ENCODE assay signal across 13 mouse cellular contexts in the genomic region with DNA sequence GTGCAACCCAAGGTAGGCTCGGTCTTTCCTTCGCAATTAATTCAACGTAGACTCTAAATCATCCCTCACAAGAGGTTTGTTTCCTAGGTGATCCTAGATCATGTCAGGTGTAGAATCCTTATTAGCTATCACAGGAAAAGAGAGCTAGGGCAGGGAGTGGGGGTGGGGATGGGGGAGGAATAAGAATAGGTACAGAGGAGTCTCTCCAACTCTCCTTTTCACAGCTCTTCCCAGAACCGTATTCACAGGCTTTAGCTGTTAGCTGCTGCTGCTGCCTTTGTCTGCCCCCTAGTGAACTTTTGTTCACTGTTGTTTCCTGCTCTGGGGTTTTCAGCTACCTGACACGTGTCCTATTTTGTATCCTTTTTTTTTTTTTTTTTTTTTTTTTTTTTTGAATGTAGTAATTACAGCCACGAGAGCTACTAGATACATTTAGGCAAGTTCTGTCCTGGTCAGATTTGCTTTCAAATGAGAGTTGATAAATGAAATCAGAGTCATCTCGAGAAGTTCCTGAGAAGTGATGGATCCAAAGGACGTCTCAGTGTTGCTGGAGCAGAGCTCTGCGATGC.
A peak's percentile ranks its signal among the peaks of the same experiment; 100 is the strongest.
DNase-seq lines count a peak whose midpoint lies in the region; ATAC-seq and TF ChIP-seq lines count a peak whose summit lies in the region.
"Had no signal": no experiment of that assay in that cellular context is flagged by ENCODE, and none has a peak within 500 bp of the region (broad histone marks: within the 10 kb centered on the region; RNA-seq: fewer than 3 reads in every experiment).

No protein-coding gene starts in this region.

- H3K27me3 ChIP-seq in CH12.LX (replicated peaks) = no peaks in the 10 kb centered on the region
- H3K27me3 ChIP-seq in forebrain, embryonic 14.5 days (replicated peaks; ENCODE audit: control insufficient read depth, insufficient read depth, low read length) = no peaks in the 10 kb centered on the region
- H3K27me3 ChIP-seq in midbrain, embryonic 12.5 days = peaks cover 5% of the 10 kb centered on the region; the same call in 1 of the 2 replicates

- peak in 1 of 2 experiments; percentile 38; a peak in 2 of 4 replicates for TF ChIP-seq CTCF in CH12.LX (conservative IDR thresholded peaks at IDR 0.05 in 1 of 2, IDR thresholded peaks at IDR 0.05 in 1 of 2; ENCODE audit: low read depth in 2 of 2, low read length in 2 of 2)

- peak; percentile 73 for ATAC-seq in forebrain, embryonic 14.5 days
- ATAC-seq in midbrain, embryonic 12.5 days (ENCODE audit: low FRiP score, low read depth) = peak; percentile 51

- no peak for DNase-seq in CH12.LX (ENCODE audit: extremely low read depth)
- DNase-seq in ZHBTc4 (ENCODE audit: low read depth, low spot score) = peak; percentile 25
- peak; percentile 65 for DNase-seq in forebrain, embryonic 14.5 days (ENCODE audit: low spot score)
- no peak for DNase-seq in thymus, postnatal 36 days
- DNase-seq in frontal cortex, postnatal 14 days (ENCODE audit: low spot score in 2 of 2) = no peak
- DNase-seq in kidney, adult 18-20 months = no peak
- no peak for DNase-seq in spleen, adult 18-20 months
- DNase-seq: adrenal gland, postnatal 36 days; gastrocnemius, postnatal 14 days; heart, postnatal 36 days had no signal

- no peaks in the 10 kb centered on the region for H3K36me3 ChIP-seq in CH12.LX (replicated peaks in 1 of 2; ENCODE audit: control insufficient read depth in 1 of 2, insufficient read depth in 1 of 2, low read length in 1 of 2)
- no peaks in the 10 kb centered on the region for H3K36me3 ChIP-seq in forebrain, embryonic 14.5 days (ENCODE audit: control insufficient read depth, insufficient read depth, low read length)
- H3K36me3 ChIP-seq in midbrain, embryonic 12.5 days = no peaks in the 10 kb centered on the region
- H3K36me3 ChIP-seq: G1E had no signal

- in situ Hi-C loops in CH12.LX (cut with MboI; ENCODE audit: low pct_ligation_motif_present, low pct_unique_long_range_greater_than_20kb, low sequenced_read_pairs) = no loop called here

- WGBS in forebrain, embryonic 14.5 days = 30% methylated on average over 9 of the region's 9 CpGs
- WGBS in midbrain, embryonic 12.5 days = 45% methylated on average over 9 of the region's 9 CpGs

- TF ChIP-seq EP300 in CH12.LX (IDR thresholded peaks at IDR 0.05; ENCODE audit: low read length) = no peak

- no peak overlapping the region for H3K4me3 ChIP-seq in CH12.LX (replicated peaks in 1 of 3; ENCODE audit: low read depth in 2 of 3, low read length in 2 of 3, poor library complexity in 1 of 3)
- H3K4me3 ChIP-seq in forebrain, embryonic 14.5 days (ENCODE audit: low read depth, low read length) = no peak overlapping the region
- no peak overlapping the region for H3K4me3 ChIP-seq in midbrain, embryonic 12.5 days

- dilution Hi-C loops in CH12.LX (cut with MboI; ENCODE audit: extremely low pct_ligation_motif_present, extremely low pct_unique_long_range_greater_than_20kb, low sequenced_read_pairs) = no loop called here

- H3K4me1 ChIP-seq in CH12.LX (ENCODE audit: control insufficient read depth in 1 of 2, insufficient read depth in 2 of 2) = no peaks in the 10 kb centered on the region
- H3K4me1 ChIP-seq in forebrain, embryonic 14.5 days (ENCODE audit: control insufficient read depth, insufficient read depth, low read length) = peaks cover 14% of the 10 kb centered on the region
- peaks cover 23% of the 10 kb centered on the region for H3K4me1 ChIP-seq in midbrain, embryonic 12.5 days

- no peak for TF ChIP-seq POLR2A in CH12.LX (IDR thresholded peaks at IDR 0.05; ENCODE audit: low read depth, low read length)

- H3K9me3 ChIP-seq in CH12.LX (replicated peaks; ENCODE audit: low read length) = no peaks in the 10 kb centered on the region
- no peaks in the 10 kb centered on the region for H3K9me3 ChIP-seq in forebrain, embryonic 14.5 days (replicated peaks; ENCODE audit: control insufficient read depth, low read length)
- H3K9me3 ChIP-seq in midbrain, embryonic 12.5 days = no peaks in the 10 kb centered on the region
- H3K9me3 ChIP-seq: G1E had no signal

- no peak overlapping the region for H3K9ac ChIP-seq in CH12.LX (ENCODE audit: insufficient read depth, low read depth)
- H3K9ac ChIP-seq in forebrain, embryonic 14.5 days (ENCODE audit: low read length) = no peak overlapping the region
- no peak overlapping the region for H3K9ac ChIP-seq in midbrain, embryonic 12.5 days (replicated peaks)
- H3K9ac ChIP-seq: liver, embryonic 14.5 days had no signal

- H3K4me2 ChIP-seq in CH12.LX (ENCODE audit: insufficient read depth, low read depth, poor library complexity, severe bottlenecking) = no peak overlapping the region
- no peak overlapping the region for H3K4me2 ChIP-seq in forebrain, embryonic 14.5 days (ENCODE audit: low read length)
- no peak overlapping the region for H3K4me2 ChIP-seq in midbrain, embryonic 12.5 days (replicated peaks)

- TF ChIP-seq RAD21 in CH12.LX (IDR thresholded peaks at IDR 0.05; ENCODE audit: low read depth, low read length) = peak; percentile 12

- H3K79me2 ChIP-seq in CH12.LX (replicated peaks; ENCODE audit: control insufficient read depth, extremely low read depth, insufficient read depth, poor library complexity, severe bottlenecking) = no peaks in the 10 kb centered on the region

- H3K27ac ChIP-seq in CH12.LX (ENCODE audit: insufficient read depth, low read depth) = no peak overlapping the region
- H3K27ac ChIP-seq in forebrain, embryonic 14.5 days (ENCODE audit: low read depth, low read length) = peak overlapping the region; percentile 62
- H3K27ac ChIP-seq in midbrain, embryonic 12.5 days (replicated peaks) = peak overlapping the region; percentile 73
- H3K27ac ChIP-seq: liver, embryonic 14.5 days had no signal

TF ChIP-seq in CH12.LX, 34 proteins besides CTCF, POLR2A, EP300 and RAD21:
- TF ChIP-seq PAX5 (IDR thresholded peaks at IDR 0.05; ENCODE audit: low read length) (no peak), MYC (IDR thresholded peaks at IDR 0.05; ENCODE audit: low read depth, low read length) (no peak), MEF2A (IDR thresholded peaks at IDR 0.05; ENCODE audit: borderline replicate concordance, low read depth, low read length) (no peak), ZNF384 (IDR thresholded peaks at IDR 0.05; ENCODE audit: low read depth, low read length) (peak; percentile 68), HCFC1 (IDR thresholded peaks at IDR 0.05; ENCODE audit: low read depth, low read length) (no peak), SIN3A (IDR thresholded peaks at IDR 0.05; ENCODE audit: low read length) (no peak), JUND (conservative IDR thresholded peaks at IDR 0.05; ENCODE audit: low read depth, low read length) (no peak), JUN (IDR thresholded peaks at IDR 0.05; ENCODE audit: insufficient read depth, low read depth, low read length) (no peak)

Comparison
In these comparisons a context has a peak if more than half of its experiments do, and no peak if none do; other contexts are left out.
1. DNase-seq: peak in ZHBTc4 (single experiment) and forebrain, embryonic 14.5 days (single experiment); none in CH12.LX (single experiment), thymus, postnatal 36 days (0 of 2), frontal cortex, postnatal 14 days (0 of 2), kidney, adult 18-20 months (single experiment) and spleen, adult 18-20 months (0 of 2).